Mouse (Mus musculus) liver, embryonic 16.5 days (tissue): ENCODE results near the gene Opcml. TPM values are rescaled to one million over a fixed set of nuclear protein-coding genes. Genes with fewer than 3 reads are reported as not detected.

Source experiments
- ATAC-seq: fragments of 200-750 bp; cut with Nextera tagmentation; 2 replicates; pipeline ENCODE4 v1.8.0; 2017; ENCODE audit warnings: low read depth, mild to moderate bottlenecking, moderate number of reproducible peaks, moderate library complexity
- H3K27ac ChIP-seq: fragments of 300-500 bp; sonication (generic); 2 replicates; pipeline ENCODE4 v1.5.1; 2014; ENCODE audit warnings: mild to moderate bottlenecking, low read length
- H3K27me3 ChIP-seq: fragments of 300-500 bp; sonication (generic); 2 replicates; pipeline ENCODE4 v1.6.1; 2014; ENCODE audit warnings: low read depth, low read length, mixed read lengths; ENCODE audit not compliant: control insufficient read depth, insufficient read depth
- H3K36me3 ChIP-seq: fragments of 300-500 bp; sonication (generic); 2 replicates; pipeline ENCODE4 v1.6.1; 2014; ENCODE audit warnings: mild to moderate bottlenecking; ENCODE audit not compliant: control insufficient read depth, insufficient read depth
- H3K4me1 ChIP-seq: fragments of 300-500 bp; sonication (generic); 2 replicates; pipeline ENCODE4 v1.6.1; 2014; ENCODE audit warnings: low read depth, low read length, mixed read lengths; ENCODE audit not compliant: control insufficient read depth
- H3K4me2 ChIP-seq: fragments of 300-500 bp; sonication (generic); 2 replicates; pipeline ENCODE4 v1.6.1; 2014; ENCODE audit warnings: low read depth, low read length, mixed read lengths
- H3K4me3 ChIP-seq: fragments of 300-500 bp; sonication (generic); 2 replicates; pipeline ENCODE4 v1.5.1; 2014; ENCODE audit warnings: low read depth, mild to moderate bottlenecking, low read length
- H3K9ac ChIP-seq: fragments of 300-500 bp; sonication (generic); 2 replicates; pipeline ENCODE4 v1.6.1; 2014; ENCODE audit warnings: low read depth, low read length
- H3K9me3 ChIP-seq: fragments of 300-500 bp; sonication (generic); replicated peaks from 2 replicates; pipeline ENCODE4 v1.6.1; 2016; ENCODE audit warnings: low read length; ENCODE audit not compliant: control insufficient read depth
- WGBS: fragments of 180-500 bp; shearing (Covaris S2); extraction: QIAGEN DNeasy Blood & Tissue Kit; methylation state at CpG from one replicate; pipeline ENCODE4 v1.1.7; 2014; ENCODE audit not compliant: insufficient replicate concordance; 5-methylcytosine and 5-hydroxymethylcytosine counted together
- polyA plus RNA-seq: library from polyadenylated mRNA; unstranded; fragments of >200 nt; fragmentation: Nextera tagmentation; extraction: Ambion mirVana; gene quantifications from 2 replicates; pipeline ENCODE4 v1.2.1, GENCODE M21; 2015

The Opcml gene
- polyA plus RNA-seq, 1 experiment from 2014 or later = 0.26 TPM

DNA sequence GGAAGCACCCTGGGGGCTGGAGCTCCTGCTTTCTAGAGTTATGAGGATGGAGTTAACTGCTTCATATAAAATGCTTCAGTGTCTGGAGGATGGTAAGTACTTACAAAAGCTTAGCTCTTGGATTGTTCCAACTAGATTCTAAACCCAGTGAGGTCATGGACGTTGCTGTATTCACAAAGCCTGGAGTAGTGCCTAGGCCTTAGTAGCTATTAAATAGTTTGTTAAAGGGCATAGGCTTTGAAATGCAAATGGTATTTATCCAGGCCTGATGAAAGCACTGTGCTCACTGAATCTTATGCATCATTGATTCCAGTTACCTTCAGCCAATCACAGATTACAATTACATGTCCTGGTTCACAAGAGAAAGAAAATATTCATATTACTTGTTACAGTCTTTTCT lies 421.3 kb downstream of the Opcml start:
- Histone ChIP-seq H3K27ac (no peak overlapping the region), H3K4me1 (no peaks in the 10 kb centered on the region), H3K9ac (no peak overlapping the region), H3K4me3 (no peak overlapping the region), H3K36me3 (no peaks in the 10 kb centered on the region), H3K4me2 (no peak overlapping the region), H3K9me3 (no peaks in the 10 kb centered on the region), H3K27me3 (no peaks in the 10 kb centered on the region)
- WGBS = 59% methylated on average over 1 of the region's 1 CpGs
- ATAC-seq = no peak

DNA sequence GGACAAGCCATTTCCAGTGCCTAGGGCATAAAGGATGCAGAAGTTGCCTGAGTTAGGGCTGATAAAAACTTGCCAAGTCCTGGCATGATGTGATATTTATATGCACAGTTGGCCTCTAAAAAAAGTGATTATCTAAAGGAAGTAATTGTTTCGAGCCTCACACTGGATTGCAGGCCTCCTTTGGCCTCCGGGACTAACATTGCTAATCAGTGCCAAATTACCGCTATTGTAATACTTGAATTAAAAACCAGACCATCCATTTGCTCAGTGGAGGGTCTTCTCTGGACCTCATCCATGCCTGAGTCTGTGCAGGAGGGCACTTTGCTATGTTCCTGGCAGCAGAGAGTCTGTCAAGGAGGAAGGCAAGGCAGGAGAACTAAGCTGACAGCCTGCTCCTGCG lies 423.3 kb downstream of the Opcml start:
- Histone ChIP-seq H3K4me3 (no peak overlapping the region), H3K36me3 (no peaks in the 10 kb centered on the region), H3K4me2 (no peak overlapping the region), H3K4me1 (no peaks in the 10 kb centered on the region), H3K9ac (no peak overlapping the region), H3K27ac (no peak overlapping the region), H3K9me3 (no peaks in the 10 kb centered on the region), H3K27me3 (no peaks in the 10 kb centered on the region)
- 54% methylated on average over 4 of the region's 4 CpGs for WGBS
- ATAC-seq = no peak

DNA sequence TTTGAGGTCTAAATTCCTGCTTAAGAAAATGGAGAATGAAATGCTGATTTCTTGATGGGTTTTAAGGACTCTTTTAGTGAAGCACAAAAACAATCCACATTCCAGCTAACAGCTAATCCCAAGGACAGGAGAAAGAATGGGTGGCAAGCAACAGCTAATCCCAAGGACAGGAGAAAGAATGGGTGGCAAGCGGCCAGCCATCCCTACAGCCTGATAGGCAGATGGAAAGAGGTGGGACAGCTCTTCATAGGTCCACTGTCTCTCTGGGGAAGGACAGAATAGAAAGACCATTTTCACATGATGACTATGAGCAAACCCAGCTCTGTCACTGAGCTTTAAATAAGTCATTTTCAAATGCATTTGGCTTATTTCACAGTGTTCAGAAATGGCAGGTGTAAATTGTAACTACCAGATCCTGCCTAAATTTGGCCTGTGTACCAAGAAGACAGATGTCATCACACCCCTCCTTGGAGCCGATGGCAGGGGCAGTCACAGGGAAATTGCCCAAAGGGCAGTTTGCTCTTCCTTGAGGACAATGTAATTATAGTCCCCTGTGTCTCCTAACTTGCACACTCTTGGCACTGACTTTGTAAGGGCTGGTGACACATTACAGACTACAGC lies 427.6 kb downstream of the Opcml start:
- H3K9me3 ChIP-seq = no peaks in the 10 kb centered on the region
- no peaks in the 10 kb centered on the region for H3K36me3 ChIP-seq
- no peak overlapping the region for H3K9ac ChIP-seq
- H3K4me1 ChIP-seq = no peaks in the 10 kb centered on the region
- no peak overlapping the region for H3K4me2 ChIP-seq
- no peak overlapping the region for H3K4me3 ChIP-seq
- H3K27ac ChIP-seq = no peak overlapping the region
- no peak for ATAC-seq
- H3K27me3 ChIP-seq = no peaks in the 10 kb centered on the region
- WGBS = 64% methylated on average over 2 of the region's 2 CpGs

DNA sequence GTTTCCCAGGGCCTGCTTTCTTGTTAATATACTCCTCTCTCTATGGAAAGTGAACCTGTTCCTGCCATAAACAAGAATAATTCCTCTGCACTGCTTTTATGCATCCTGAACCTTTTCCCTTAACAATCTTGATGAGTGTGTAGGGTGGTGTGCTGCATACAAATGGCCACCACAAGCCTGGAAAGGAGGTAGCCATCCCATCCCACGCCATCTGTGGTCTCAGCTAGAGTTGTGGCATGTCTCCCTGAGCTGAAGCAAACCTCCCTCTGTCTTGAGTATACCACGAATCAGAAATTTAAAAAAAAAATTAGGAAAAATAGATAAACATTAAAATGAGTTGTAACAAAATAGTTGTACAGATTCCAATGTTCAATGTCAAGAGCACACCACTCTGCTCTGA lies 432.2 kb downstream of the Opcml start:
- no peak for ATAC-seq
- Histone ChIP-seq H3K4me3 (no peak overlapping the region), H3K27me3 (no peaks in the 10 kb centered on the region), H3K4me1 (no peaks in the 10 kb centered on the region), H3K4me2 (no peak overlapping the region), H3K27ac (no peak overlapping the region), H3K9ac (no peak overlapping the region), H3K9me3 (no peaks in the 10 kb centered on the region), H3K36me3 (no peaks in the 10 kb centered on the region)
- WGBS = 34% methylated on average over 2 of the region's 2 CpGs

DNA sequence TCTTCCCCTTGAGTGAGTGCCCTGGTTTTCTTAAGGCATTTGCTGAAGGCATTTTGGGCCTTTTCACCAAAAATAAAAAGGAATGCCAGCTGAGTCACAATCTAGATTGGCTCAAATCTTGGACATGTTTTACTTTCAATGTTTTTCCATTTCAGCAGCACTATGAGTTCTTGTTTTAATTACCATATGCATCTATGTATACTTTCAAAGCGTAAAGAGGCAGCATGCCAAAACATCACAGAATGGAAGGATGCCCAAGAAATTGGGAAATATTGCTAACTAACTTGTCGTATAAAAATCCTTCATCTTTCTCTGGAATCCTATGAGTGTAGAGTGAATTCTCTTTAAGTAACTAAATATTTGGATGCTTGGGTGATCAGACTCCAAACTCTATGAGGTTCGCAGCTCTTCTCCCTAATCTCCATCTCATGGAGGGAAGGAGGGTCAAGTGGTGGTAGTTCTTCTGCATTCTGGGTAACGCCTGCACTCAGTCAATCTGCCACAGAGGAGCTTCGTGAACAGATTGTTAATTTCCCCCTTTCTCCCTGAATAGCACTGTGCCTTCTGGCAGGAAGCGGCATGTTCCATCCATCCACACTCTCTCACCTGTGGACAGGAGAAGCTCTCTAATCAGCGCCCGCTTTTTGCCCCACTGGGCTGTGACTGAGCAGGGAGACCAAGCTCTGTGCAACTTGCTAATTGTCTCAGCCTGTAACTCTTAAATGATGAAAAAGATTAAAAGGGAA lies 435.4 kb downstream of the Opcml start:
- Histone ChIP-seq H3K9me3 (no peaks in the 10 kb centered on the region), H3K36me3 (no peaks in the 10 kb centered on the region), H3K4me2 (no peak overlapping the region), H3K9ac (no peak overlapping the region), H3K4me1 (no peaks in the 10 kb centered on the region), H3K27ac (no peak overlapping the region), H3K27me3 (no peaks in the 10 kb centered on the region), H3K4me3 (no peak overlapping the region)
- ATAC-seq = no peak
- WGBS = 64% methylated on average over 8 of the region's 8 CpGs

DNA sequence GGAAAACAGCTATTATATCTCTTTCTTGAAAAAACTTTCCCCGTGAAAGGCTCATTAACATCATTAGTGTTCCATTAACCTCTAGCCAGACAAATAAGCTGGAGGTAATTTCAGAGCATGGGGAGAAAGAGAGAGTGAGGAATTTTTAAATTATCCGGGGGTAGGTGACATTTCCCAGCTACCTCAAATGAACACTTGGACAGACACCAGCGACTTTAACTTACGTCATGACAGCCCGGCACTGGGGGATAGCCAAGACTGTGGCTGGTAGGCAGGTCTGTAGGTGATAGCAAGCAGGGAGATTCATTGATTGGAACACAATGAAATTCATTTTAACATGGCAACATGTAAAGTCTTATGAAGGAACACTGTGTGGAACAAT lies 436.0 kb downstream of the Opcml start:
- Histone ChIP-seq H3K27me3 (no peaks in the 10 kb centered on the region), H3K4me2 (no peak overlapping the region), H3K9ac (no peak overlapping the region), H3K4me3 (no peak overlapping the region), H3K36me3 (no peaks in the 10 kb centered on the region), H3K4me1 (no peaks in the 10 kb centered on the region), H3K27ac (no peak overlapping the region), H3K9me3 (no peaks in the 10 kb centered on the region)
- WGBS = 62% methylated on average over 5 of the region's 5 CpGs
- no peak for ATAC-seq

DNA sequence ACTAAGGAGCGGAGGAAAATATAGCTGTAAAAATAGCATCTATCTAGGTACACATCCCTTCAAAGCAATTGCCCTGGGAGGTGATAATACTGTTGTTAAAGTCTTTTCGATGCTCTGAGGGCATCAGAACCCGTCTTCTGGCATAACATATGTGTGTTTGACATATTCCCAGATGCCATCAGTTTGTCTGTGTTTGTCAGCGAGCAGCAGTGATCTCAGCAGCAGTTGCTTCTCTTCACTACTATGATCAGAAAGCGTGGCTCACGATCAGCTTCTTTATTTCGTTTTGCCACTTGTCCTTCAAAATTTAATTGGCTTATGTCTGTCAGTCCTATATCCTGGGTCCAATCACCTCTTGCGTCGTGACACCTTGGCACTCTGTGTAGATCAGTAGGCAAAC lies 447.9 kb downstream of the Opcml start:
- ATAC-seq = no peak
- 67% methylated on average over 9 of the region's 9 CpGs for WGBS

DNA sequence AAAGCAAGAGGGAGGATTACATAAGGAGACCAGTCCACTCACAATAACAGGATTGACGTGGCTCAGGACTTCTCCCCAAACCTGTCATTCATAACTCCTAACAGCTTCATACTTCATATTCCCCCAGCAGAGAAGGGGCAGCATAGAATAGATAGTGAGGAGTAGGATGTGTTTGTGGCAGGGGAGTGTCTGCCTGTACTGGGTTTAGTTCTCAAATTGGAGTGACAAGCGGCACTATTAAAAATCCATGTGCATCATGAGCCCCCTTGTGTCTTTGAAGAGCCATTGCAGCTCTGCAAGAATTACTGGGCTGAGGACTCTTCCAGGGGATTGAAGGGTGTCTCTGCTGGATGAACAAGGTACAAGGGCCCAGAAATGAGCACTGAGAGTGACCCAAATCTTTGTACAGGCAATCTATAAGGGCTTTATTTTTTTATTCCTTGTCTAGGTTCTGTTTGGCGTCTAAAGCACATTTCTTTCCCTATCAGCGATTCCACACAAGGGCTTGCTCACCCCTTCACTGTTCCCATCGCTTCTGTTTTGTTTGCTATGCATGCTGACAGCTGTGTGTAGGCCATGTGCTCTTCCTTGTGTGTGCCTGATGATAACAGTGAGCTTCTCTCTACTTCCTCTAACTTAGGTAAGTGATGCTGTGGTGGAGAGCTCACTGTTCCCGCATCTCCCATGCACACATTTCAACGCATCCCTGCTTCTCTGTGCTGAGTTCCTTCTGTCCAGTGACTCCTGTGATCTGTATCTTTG lies 457.3 kb downstream of the Opcml start:
- Histone ChIP-seq H3K4me1 (no peaks in the 10 kb centered on the region), H3K9ac (no peak overlapping the region), H3K9me3 (no peaks in the 10 kb centered on the region), H3K27ac (no peak overlapping the region), H3K4me2 (no peak overlapping the region), H3K27me3 (no peaks in the 10 kb centered on the region), H3K36me3 (no peaks in the 10 kb centered on the region), H3K4me3 (no peak overlapping the region)
- no peak for ATAC-seq
- WGBS = 52% methylated on average over 7 of the region's 7 CpGs

More for the DNA sequence above, 447.9 kb downstream of the Opcml start:
- no peaks in the 10 kb centered on the region for H3K9me3 ChIP-seq
- no peak overlapping the region for H3K4me2 ChIP-seq
- no peak overlapping the region for H3K27ac ChIP-seq
- H3K27me3 ChIP-seq = no peaks in the 10 kb centered on the region
- no peak overlapping the region for H3K9ac ChIP-seq
- H3K36me3 ChIP-seq = no peaks in the 10 kb centered on the region
- no peaks in the 10 kb centered on the region for H3K4me1 ChIP-seq
- no peak overlapping the region for H3K4me3 ChIP-seq

DNA sequence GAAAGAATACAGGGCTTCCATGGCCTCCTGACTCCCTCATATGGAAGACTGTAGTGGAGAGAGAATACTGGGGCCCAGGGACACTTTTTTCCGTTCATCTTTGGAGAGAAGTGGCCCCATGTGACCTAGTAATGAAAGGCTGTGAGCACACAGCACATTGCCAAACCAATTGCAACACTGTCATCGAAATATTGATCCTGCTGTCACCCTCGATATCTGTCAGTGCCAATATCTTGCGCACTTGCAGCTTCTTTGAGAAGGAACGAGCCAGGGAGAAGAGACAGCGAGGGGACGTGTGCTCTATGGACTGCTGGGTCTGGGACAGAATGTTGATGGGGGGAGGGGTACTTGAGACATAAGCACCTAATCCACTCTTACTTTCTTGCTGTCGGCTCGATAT lies 460.8 kb downstream of the Opcml start:
- Histone ChIP-seq H3K4me2 (no peak overlapping the region), H3K27me3 (no peaks in the 10 kb centered on the region), H3K27ac (no peak overlapping the region), H3K4me1 (no peaks in the 10 kb centered on the region), H3K9ac (no peak overlapping the region), H3K4me3 (no peak overlapping the region), H3K9me3 (no peaks in the 10 kb centered on the region), H3K36me3 (no peaks in the 10 kb centered on the region)
- no peak for ATAC-seq
- 56% methylated on average over 9 of the region's 9 CpGs for WGBS
